Mouse (Mus musculus): ENCODE measurements around the gene Mbd3.

DNA sequence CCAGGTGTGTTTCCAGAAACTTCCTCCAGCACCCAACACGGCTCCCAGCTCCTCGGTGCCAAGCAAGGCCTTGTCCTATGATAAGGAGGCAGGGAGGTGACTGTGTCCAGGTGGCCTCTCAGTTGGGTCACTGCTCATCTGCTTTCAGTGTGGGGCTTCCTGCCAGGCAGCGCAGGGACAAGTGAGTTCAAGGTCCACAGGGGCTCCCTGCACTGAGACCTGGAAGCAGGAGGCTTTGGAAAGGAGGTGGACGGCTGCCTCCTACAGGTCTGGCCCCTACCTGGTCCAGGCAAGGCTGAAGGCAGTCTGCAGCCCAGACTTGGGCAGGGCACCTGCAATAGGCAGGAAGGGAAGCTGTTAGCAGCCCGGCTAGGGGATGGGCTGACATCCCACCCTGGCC, 6.7 kb downstream of the Mbd3 start:
- TF ChIP-seq CTCF (IDR thresholded peaks at IDR 0.05; ENCODE audit: extremely low read depth, insufficient read depth, low read length) (no peak), POLR2A (IDR thresholded peaks at IDR 0.05; ENCODE audit: extremely low read depth, insufficient read depth, low read length) (no peak)
